Mouse (Mus musculus) ES-Bruce4 (cell line): ENCODE results near the gene 1700102P08Rik. TPM values are rescaled to one million over a fixed set of nuclear protein-coding genes. Genes with fewer than 3 reads are reported as not detected.

Source experiments
- H3K27ac ChIP-seq: 2 replicates; pipeline ENCODE4 v1.5.1; 2012; ENCODE audit warnings: low read length, inconsistent platforms; ENCODE audit not compliant: insufficient read depth
- H3K27me3 ChIP-seq: 2 replicates; pipeline ENCODE4 v1.6.1; 2012; ENCODE audit warnings: mild to moderate bottlenecking, low read length, inconsistent platforms; ENCODE audit not compliant: control insufficient read depth, poor library complexity, insufficient read depth, severe bottlenecking
- H3K36me3 ChIP-seq: 2 replicates; pipeline ENCODE4 v1.6.1; 2012; ENCODE audit warnings: inconsistent platforms, mild to moderate bottlenecking, low read length, moderate library complexity; ENCODE audit not compliant: control insufficient read depth, poor library complexity, insufficient read depth, severe bottlenecking
- H3K4me1 ChIP-seq: one replicate; pipeline ENCODE4 v1.8.1; 2011; ENCODE audit warnings: low read length; ENCODE audit not compliant: control insufficient read depth, insufficient read depth
- H3K4me3 ChIP-seq: 2 replicates; pipeline ENCODE4 v1.5.1; 2011; ENCODE audit warnings: low read depth, mild to moderate bottlenecking, low read length
- H3K9ac ChIP-seq: 2 replicates; pipeline ENCODE4 v1.6.1; 2012; ENCODE audit warnings: low read depth, mild to moderate bottlenecking, inconsistent platforms; ENCODE audit not compliant: poor library complexity, severe bottlenecking
- H3K9me3 ChIP-seq: replicated peaks from 2 replicates; pipeline ENCODE4 v1.6.1; 2012; ENCODE audit warnings: mild to moderate bottlenecking, low read length, inconsistent platforms; ENCODE audit not compliant: control insufficient read depth, poor library complexity, insufficient read depth, severe bottlenecking
- CTCF ChIP-seq: IDR thresholded peaks from one replicate; pipeline ENCODE4 v1.8.1; 2011; ENCODE audit warnings: low read depth, low read length
- EP300 ChIP-seq: IDR thresholded peaks from 2 replicates; pipeline ENCODE4 v1.6.1; 2011; ENCODE audit warnings: low read depth, low read length; ENCODE audit not compliant: insufficient read depth
- POLR2A ChIP-seq: IDR thresholded peaks from one replicate; pipeline ENCODE4 v1.8.1; 2011; ENCODE audit warnings: low read length; ENCODE audit not compliant: insufficient read depth
- polyA plus RNA-seq: library from polyadenylated mRNA; stranded (reverse); fragments of >200 nt; gene quantifications from 2 replicates; pipeline ENCODE4 v1.2.4, GENCODE M21; 2011; ENCODE audit warnings: low read depth; ENCODE audit not compliant: missing spikeins, insufficient read depth, insufficient read length

The 1700102P08Rik gene
- polyA plus RNA-seq, 1 experiment, result not detected

- H3K9ac ChIP-seq, result no peak overlapping the region
These were observed 60.3 kb downstream of the 1700102P08Rik start for GRCm38 (mm10) chr9:108452911-108453310.

GRCm38 (mm10) chr9:108453458-108453857, 60.9 kb downstream of the 1700102P08Rik start:
- TF ChIP-seq POLR2A (no peak), CTCF (no peak), EP300 (no peak)
- H3K4me3 ChIP-seq, result no peak overlapping the region
- H3K27ac ChIP-seq, result no peak overlapping the region
- H3K36me3 ChIP-seq, result no peaks in the 10 kb centered on the region
- no peak overlapping the region for H3K9ac ChIP-seq
- no peaks in the 10 kb centered on the region for H3K9me3 ChIP-seq
- H3K27me3 ChIP-seq, result no peaks in the 10 kb centered on the region
- peaks cover 8% of the 10 kb centered on the region for H3K4me1 ChIP-seq

More at GRCm38 (mm10) chr9:108452911-108453310, 60.3 kb downstream of the 1700102P08Rik start:
- H3K4me1 ChIP-seq, result peaks cover 8% of the 10 kb centered on the region
- H3K4me3 ChIP-seq, result no peak overlapping the region
- H3K27me3 ChIP-seq, result no peaks in the 10 kb centered on the region
- TF ChIP-seq POLR2A (no peak), CTCF (no peak), EP300 (no peak)
- no peak overlapping the region for H3K27ac ChIP-seq
- H3K36me3 ChIP-seq, result no peaks in the 10 kb centered on the region
- H3K9me3 ChIP-seq, result no peaks in the 10 kb centered on the region

GRCm38 (mm10) chr9:108454429-108454828, 61.8 kb downstream of the 1700102P08Rik start:
- TF ChIP-seq POLR2A, result no peak
- TF ChIP-seq CTCF, result no peak
- TF ChIP-seq EP300, result no peak
- H3K4me1 ChIP-seq, result peaks cover 8% of the 10 kb centered on the region
- H3K9ac ChIP-seq, result no peak overlapping the region
- no peak overlapping the region for H3K4me3 ChIP-seq
- no peak overlapping the region for H3K27ac ChIP-seq
- H3K36me3 ChIP-seq, result no peaks in the 10 kb centered on the region
- no peaks in the 10 kb centered on the region for H3K27me3 ChIP-seq
- no peaks in the 10 kb centered on the region for H3K9me3 ChIP-seq

- Histone ChIP-seq H3K9me3 (no peaks in the 10 kb centered on the region), H3K4me1 (peaks cover 8% of the 10 kb centered on the region), H3K4me3 (no peak overlapping the region), H3K27me3 (no peaks in the 10 kb centered on the region), H3K27ac (no peak overlapping the region), H3K9ac (no peak overlapping the region), H3K36me3 (no peaks in the 10 kb centered on the region)
- TF ChIP-seq EP300 (no peak), CTCF (no peak), POLR2A (no peak)
These were observed 63.4 kb downstream of the 1700102P08Rik start for GRCm38 (mm10) chr9:108455747-108456571.

GRCm38 (mm10) chr9:108456953-108457352, 64.3 kb downstream of the 1700102P08Rik start:
- no peak overlapping the region for H3K27ac ChIP-seq
- H3K36me3 ChIP-seq, result no peaks in the 10 kb centered on the region
- no peak overlapping the region for H3K9ac ChIP-seq
- H3K27me3 ChIP-seq, result no peaks in the 10 kb centered on the region
- no peak for TF ChIP-seq EP300
- TF ChIP-seq POLR2A, result no peak
- no peak for TF ChIP-seq CTCF
- no peak overlapping the region for H3K4me3 ChIP-seq
- peaks cover 8% of the 10 kb centered on the region for H3K4me1 ChIP-seq
- H3K9me3 ChIP-seq, result no peaks in the 10 kb centered on the region

GRCm38 (mm10) chr9:108459939-108460318, 67.3 kb downstream of the 1700102P08Rik start:
- Histone ChIP-seq H3K4me1 (peaks cover 10% of the 10 kb centered on the region), H3K9me3 (no peaks in the 10 kb centered on the region), H3K4me3 (no peak overlapping the region), H3K36me3 (peaks cover 13% of the 10 kb centered on the region), H3K9ac (no peak overlapping the region; the same call in 1 of the 2 replicates), H3K27me3 (no peaks in the 10 kb centered on the region), H3K27ac (peak overlapping the region; percentile 61)
- TF ChIP-seq EP300 (no peak), CTCF (no peak), POLR2A (no peak)

Other genes with a start within 250 kb of the 1700102P08Rik start
- gene Bsn, start 202.4 kb upstream of the 1700102P08Rik start, polyA plus RNA-seq, result 0.43 and 0.62 TPM in 2 replicates
- gene Dag1, start 128.8 kb upstream of the 1700102P08Rik start, polyA plus RNA-seq, result 116 and 124 TPM in 2 replicates
- gene Nicn1, start 102.4 kb upstream of the 1700102P08Rik start, polyA plus RNA-seq, result 18.3 and 23.1 TPM in 2 replicates
- gene Amt, start 96.0 kb upstream of the 1700102P08Rik start, polyA plus RNA-seq, result 69.2 and 69.3 TPM in 2 replicates
- gene Rhoa, start 86.7 kb upstream of the 1700102P08Rik start, polyA plus RNA-seq, result 429 and 434 TPM in 2 replicates
- gene Tcta, start 86.6 kb upstream of the 1700102P08Rik start, polyA plus RNA-seq, result 4.0 and 7.0 TPM in 2 replicates
- 172 and 194 TPM in 2 replicates for gene Gpx1, start 53.9 kb upstream of the 1700102P08Rik start, polyA plus RNA-seq
- 69.5 and 69.9 TPM in 2 replicates for gene Usp4, start 45.0 kb upstream of the 1700102P08Rik start, polyA plus RNA-seq
- gene Ccdc36, start 35.7 kb downstream of the 1700102P08Rik start, polyA plus RNA-seq, result 0.96 and 1.2 TPM in 2 replicates
- gene BC048562, start 43.7 kb downstream of the 1700102P08Rik start, polyA plus RNA-seq, result not detected in 2 replicates
- 26.4 and 31.6 TPM in 2 replicates for gene Ccdc71, start 67.7 kb downstream of the 1700102P08Rik start, polyA plus RNA-seq
- gene Klhdc8b, start 68.8 kb downstream of the 1700102P08Rik start, polyA plus RNA-seq, result 5.8 and 6.4 TPM in 2 replicates
- gene Lamb2, start 86.9 kb downstream of the 1700102P08Rik start, polyA plus RNA-seq, result 27.4 and 39.0 TPM in 2 replicates
- 86.0 and 90.9 TPM in 2 replicates for gene Usp19, start 97.8 kb downstream of the 1700102P08Rik start, polyA plus RNA-seq
- gene Qars, start 114.9 kb downstream of the 1700102P08Rik start, polyA plus RNA-seq, result 348 and 395 TPM in 2 replicates
- gene Qrich1, start 124.0 kb downstream of the 1700102P08Rik start, polyA plus RNA-seq, result 139 and 145 TPM in 2 replicates
- gene Impdh2, start 167.5 kb downstream of the 1700102P08Rik start, polyA plus RNA-seq, result 387 and 445 TPM in 2 replicates
- 24.7 and 29.7 TPM in 2 replicates for gene Ndufaf3, start 174.6 kb downstream of the 1700102P08Rik start, polyA plus RNA-seq
- 32.7 and 38.9 TPM in 2 replicates for gene Dalrd3, start 177.1 kb downstream of the 1700102P08Rik start, polyA plus RNA-seq
- gene Wdr6, start 185.9 kb downstream of the 1700102P08Rik start, polyA plus RNA-seq, result 24.6 and 24.7 TPM in 2 replicates
- 2.4 TPM in 2 replicates for gene P4htm, start 204.9 kb downstream of the 1700102P08Rik start, polyA plus RNA-seq